Mouse (Mus musculus) liver, embryonic 12.5 days (tissue): ENCODE measurements around the gene Gnat1. TPM values are rescaled to one million over a fixed set of nuclear protein-coding genes. Genes with fewer than 3 reads are reported as not detected.
A peak's percentile ranks its signal among the peaks of the same experiment; 100 is the strongest.

ENCODE experiments used
- ATAC-seq: fragments of 200-750 bp; cut with Nextera tagmentation; 2 replicates; pipeline ENCODE4 v1.8.0; 2017; ENCODE audit warnings: moderate number of reproducible peaks, mild to moderate bottlenecking, moderate library complexity
- H3K27ac ChIP-seq: fragments of 300-500 bp; sonication (generic); 2 replicates; pipeline ENCODE4 v1.5.1; 2016; ENCODE audit warnings: mild to moderate bottlenecking
- H3K27me3 ChIP-seq: fragments of 300-500 bp; sonication (generic); replicated peaks from 2 replicates; pipeline ENCODE4 v1.6.1; 2016; ENCODE audit warnings: mild to moderate bottlenecking, moderate library complexity
- H3K36me3 ChIP-seq: fragments of 300-500 bp; sonication (generic); 2 replicates; pipeline ENCODE4 v1.6.1; 2016; ENCODE audit warnings: mild to moderate bottlenecking, moderate library complexity
- H3K4me1 ChIP-seq: fragments of 300-500 bp; sonication (generic); 2 replicates; pipeline ENCODE4 v1.6.1; 2016
- H3K4me2 ChIP-seq: fragments of 300-500 bp; sonication (generic); 2 replicates; pipeline ENCODE4 v1.6.1; 2016; ENCODE audit warnings: mild to moderate bottlenecking, moderate library complexity
- H3K4me3 ChIP-seq: fragments of 300-500 bp; sonication (generic); 2 replicates; pipeline ENCODE4 v1.5.1; 2016; ENCODE audit warnings: mild to moderate bottlenecking, moderate library complexity
- H3K9ac ChIP-seq: fragments of 300-500 bp; sonication (generic); 2 replicates; pipeline ENCODE4 v1.6.1; 2016; ENCODE audit warnings: mild to moderate bottlenecking, moderate library complexity
- H3K9me3 ChIP-seq: fragments of 300-500 bp; sonication (generic); replicated peaks from 2 replicates; pipeline ENCODE4 v1.6.1; 2016; ENCODE audit warnings: mild to moderate bottlenecking, moderate library complexity
- WGBS: fragments of 180-500 bp; shearing (Covaris S2); methylation state at CpG from one replicate; pipeline ENCODE4 v1.1.7; 2016; ENCODE audit not compliant: insufficient replicate concordance; 5-methylcytosine and 5-hydroxymethylcytosine counted together
- polyA plus RNA-seq: library from polyadenylated mRNA; unstranded; fragments of >200 nt; fragmentation: Nextera tagmentation; extraction: Ambion mirVana; gene quantifications from 2 replicates; pipeline ENCODE4 v1.2.1, GENCODE M21; 2016

The Gnat1 gene
- polyA plus RNA-seq, 1 experiment from 2014 or later: 2.4 TPM

GRCm38 (mm10) chr9:107709697-107710483 lies 30.4 kb upstream of the Gnat1 start, which contains the start of gene Sema3f:
TSS of gene Sema3f (minus strand) at chr9:107710475.
- WGBS: 1% methylated on average over 82 of the region's 86 CpGs
- peaks cover 97% of the 10 kb centered on the region for H3K27me3 ChIP-seq
- no peaks in the 10 kb centered on the region for H3K36me3 ChIP-seq
- no peaks in the 10 kb centered on the region for H3K9me3 ChIP-seq
- no peak within 1 kb of the TSS; the same call in 1 of the 2 replicates for H3K27ac ChIP-seq
- peaks cover 48% of the 10 kb centered on the region for H3K4me1 ChIP-seq
- H3K4me2 ChIP-seq: peak within 1 kb of the TSS; percentile 84
- H3K9ac ChIP-seq: peak within 1 kb of the TSS; percentile 42
- peak; percentile 83 for ATAC-seq
- peak within 1 kb of the TSS; percentile 60 for H3K4me3 ChIP-seq

GRCm38 (mm10) chr9:107709096-107709696 lies 29.7 kb upstream of the Gnat1 start:
- Histone ChIP-seq H3K4me2 (peak overlapping the region; percentile 84), H3K36me3 (no peaks in the 10 kb centered on the region), H3K4me1 (peaks cover 49% of the 10 kb centered on the region), H3K4me3 (peak overlapping the region; percentile 60), H3K9me3 (no peaks in the 10 kb centered on the region), H3K27ac (no peak overlapping the region; the same call in 1 of the 2 replicates), H3K27me3 (peaks cover 97% of the 10 kb centered on the region), H3K9ac (peak overlapping the region; percentile 42)
- ATAC-seq: no peak
- WGBS: under 1% methylated on average over 55 of the region's 55 CpGs

- ATAC-seq: no peak
- WGBS: 5% methylated on average over 21 of the region's 21 CpGs
- H3K4me1 ChIP-seq: peaks cover 49% of the 10 kb centered on the region
- H3K36me3 ChIP-seq: no peaks in the 10 kb centered on the region
- peak overlapping the region; percentile 84 for H3K4me2 ChIP-seq
- H3K9ac ChIP-seq: no peak overlapping the region
- H3K27ac ChIP-seq: no peak overlapping the region
- peaks cover 97% of the 10 kb centered on the region for H3K27me3 ChIP-seq
- peak overlapping the region; percentile 60 for H3K4me3 ChIP-seq
- no peaks in the 10 kb centered on the region for H3K9me3 ChIP-seq
Observed at GRCm38 (mm10) chr9:107708439-107709095, 29.1 kb upstream of the Gnat1 start.

GRCm38 (mm10) chr9:107707701-107708438 lies 28.4 kb upstream of the Gnat1 start:
- Histone ChIP-seq H3K9ac (no peak overlapping the region), H3K36me3 (no peaks in the 10 kb centered on the region), H3K27ac (peak overlapping the region; percentile 45), H3K4me3 (peak overlapping the region; percentile 60), H3K9me3 (no peaks in the 10 kb centered on the region), H3K27me3 (peaks cover 97% of the 10 kb centered on the region), H3K4me2 (peak overlapping the region; percentile 84), H3K4me1 (peaks cover 48% of the 10 kb centered on the region)
- 8% methylated on average over 17 of the region's 17 CpGs for whole genome bisulfite sequencing
- ATAC-seq: no peak

- H3K4me3 ChIP-seq: peak overlapping the region; percentile 12; the same call in 1 of the 2 replicates
- peaks cover 98% of the 10 kb centered on the region for H3K27me3 ChIP-seq
- no peak overlapping the region for H3K27ac ChIP-seq
- peak overlapping the region; percentile 84 for H3K4me2 ChIP-seq
- no peak for ATAC-seq
- H3K36me3 ChIP-seq: no peaks in the 10 kb centered on the region
- 4% methylated on average over 14 of the region's 14 CpGs for WGBS
- peaks cover 52% of the 10 kb centered on the region for H3K4me1 ChIP-seq
- H3K9ac ChIP-seq: no peak overlapping the region
- H3K9me3 ChIP-seq: no peaks in the 10 kb centered on the region
Observed at GRCm38 (mm10) chr9:107706781-107707211, 27.3 kb upstream of the Gnat1 start.

GRCm38 (mm10) chr9:107703337-107704122 lies 24.0 kb upstream of the Gnat1 start:
- WGBS: 54% methylated on average over 14 of the region's 14 CpGs
- Histone ChIP-seq H3K27ac (no peak overlapping the region), H3K4me3 (no peak overlapping the region), H3K4me1 (peaks cover 42% of the 10 kb centered on the region), H3K9me3 (no peaks in the 10 kb centered on the region), H3K36me3 (no peaks in the 10 kb centered on the region), H3K4me2 (no peak overlapping the region), H3K9ac (no peak overlapping the region), H3K27me3 (peaks cover 93% of the 10 kb centered on the region)
- ATAC-seq: no peak

- WGBS: 66% methylated on average over 3 of the region's 3 CpGs
- no peak overlapping the region for H3K4me3 ChIP-seq
- H3K27me3 ChIP-seq: peaks cover 91% of the 10 kb centered on the region
- H3K4me1 ChIP-seq: peaks cover 41% of the 10 kb centered on the region
- H3K36me3 ChIP-seq: no peaks in the 10 kb centered on the region
- no peak overlapping the region for H3K4me2 ChIP-seq
- H3K9me3 ChIP-seq: no peaks in the 10 kb centered on the region
- H3K9ac ChIP-seq: no peak overlapping the region
- no peak for ATAC-seq
- no peak overlapping the region for H3K27ac ChIP-seq
Observed at GRCm38 (mm10) chr9:107702606-107703185, 23.2 kb upstream of the Gnat1 start.

- Histone ChIP-seq H3K27me3 (peaks cover 85% of the 10 kb centered on the region), H3K4me2 (no peak overlapping the region), H3K4me3 (no peak overlapping the region), H3K36me3 (no peaks in the 10 kb centered on the region), H3K27ac (no peak overlapping the region), H3K9me3 (no peaks in the 10 kb centered on the region), H3K9ac (no peak overlapping the region), H3K4me1 (peaks cover 40% of the 10 kb centered on the region)
- no peak for ATAC-seq
- WGBS: 74% methylated on average over 12 of the region's 12 CpGs
Observed at GRCm38 (mm10) chr9:107701594-107701993, 22.1 kb upstream of the Gnat1 start.

- H3K9ac ChIP-seq: no peak overlapping the region
- peaks cover 84% of the 10 kb centered on the region for H3K27me3 ChIP-seq
- ATAC-seq: no peak
- H3K4me1 ChIP-seq: peaks cover 39% of the 10 kb centered on the region
- H3K4me2 ChIP-seq: no peak overlapping the region
- no peaks in the 10 kb centered on the region for H3K9me3 ChIP-seq
- no peak overlapping the region for H3K4me3 ChIP-seq
- WGBS: 54% methylated on average over 6 of the region's 6 CpGs
- H3K27ac ChIP-seq: 0 out of 2 replicates have a peak overlapping the region, but pooled peaks have one; percentile 9
- H3K36me3 ChIP-seq: no peaks in the 10 kb centered on the region
Observed at GRCm38 (mm10) chr9:107700114-107700571, 20.6 kb upstream of the Gnat1 start.

- Histone ChIP-seq H3K4me3 (no peak overlapping the region), H3K36me3 (no peaks in the 10 kb centered on the region), H3K27ac (no peak overlapping the region), H3K4me2 (no peak overlapping the region), H3K4me1 (peaks cover 39% of the 10 kb centered on the region), H3K9me3 (no peaks in the 10 kb centered on the region), H3K27me3 (peaks cover 84% of the 10 kb centered on the region), H3K9ac (no peak overlapping the region)
- WGBS: 32% methylated on average over 9 of the region's 9 CpGs
- no peak for ATAC-seq
Observed at GRCm38 (mm10) chr9:107699376-107699980, 20.0 kb upstream of the Gnat1 start.
